Mouse (Mus musculus): ENCODE results near the gene Prkag1.

DNA sequence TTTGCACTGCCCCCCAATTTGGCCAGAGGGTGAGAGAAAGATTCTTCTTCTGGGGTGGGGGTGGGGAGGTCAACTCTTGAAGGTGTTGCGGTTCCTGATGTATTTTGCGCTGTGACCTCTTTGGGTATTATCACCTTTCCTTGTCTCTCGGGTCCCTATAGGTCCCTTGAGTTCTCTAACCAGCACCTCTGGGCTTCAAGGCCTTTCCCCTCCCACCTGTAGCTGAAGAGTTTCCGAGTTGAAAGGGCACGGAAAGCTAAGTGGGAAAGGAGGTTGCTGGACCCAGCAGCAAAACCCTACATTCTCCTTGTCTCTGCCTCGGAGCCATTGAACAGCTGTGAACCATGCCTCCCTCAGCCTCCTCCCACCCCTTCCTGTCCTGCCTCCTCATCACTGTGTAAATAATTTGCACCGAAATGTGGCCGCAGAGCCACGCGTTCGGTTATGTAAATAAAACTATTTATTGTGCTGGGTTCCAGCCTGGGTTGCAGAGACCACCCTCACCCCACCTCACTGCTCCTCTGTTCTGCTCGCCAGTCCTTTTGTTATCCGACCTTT, 38.1 kb downstream of the Prkag1 start:
- no peak for TF ChIP-seq CTCF (IDR thresholded peaks at IDR 0.05; ENCODE audit: low read depth)
- no peak for TF ChIP-seq EP300 (optimal IDR thresholded peaks at IDR 0.05)

All from stomach, postnatal 0 days (tissue).